Mouse (Mus musculus) kidney, adult 2 months (tissue): Measurements from ENCODE around the gene 4930469K13Rik. TPM values are rescaled to one million over a fixed set of nuclear protein-coding genes. Genes with fewer than 3 reads are reported as not detected.

Source experiments
- DNase-seq: peaks from one replicate; pipeline ENCODE4 v3.0.0; 2021
- H3K27ac ChIP-seq: fragments of 200-500 bp; 2 replicates; pipeline ENCODE4 v1.5.1; 2012; ENCODE audit warnings: low read depth, low read length, control low read depth, inconsistent platforms; ENCODE audit not compliant: insufficient read depth
- H3K27me3 ChIP-seq: fragments of 200-500 bp; replicated peaks from 2 replicates; pipeline ENCODE4 v1.6.1; 2012; ENCODE audit warnings: mild to moderate bottlenecking, moderate library complexity, low read length, inconsistent platforms; ENCODE audit not compliant: control insufficient read depth, insufficient read depth
- H3K36me3 ChIP-seq: fragments of 200-500 bp; 2 replicates; pipeline ENCODE4 v1.6.1; 2012; ENCODE audit warnings: mild to moderate bottlenecking, moderate library complexity, low read length, inconsistent platforms; ENCODE audit not compliant: control insufficient read depth, insufficient read depth
- H3K4me1 ChIP-seq: fragments of 200-500 bp; 2 replicates; pipeline ENCODE4 v1.6.1; 2011; ENCODE audit warnings: low read length; ENCODE audit not compliant: control insufficient read depth, insufficient read depth
- H3K4me3 ChIP-seq: fragments of 200-500 bp; 2 replicates; pipeline ENCODE4 v1.5.1; 2011; ENCODE audit warnings: mild to moderate bottlenecking, low read depth, low read length, control low read depth; ENCODE audit not compliant: insufficient read depth
- CTCF ChIP-seq: fragments of 200-500 bp; conservative IDR thresholded peaks from 2 replicates; pipeline ENCODE4 v1.5.1; 2011; ENCODE audit warnings: low read depth, mild to moderate bottlenecking, control low read depth, low read length, moderate library complexity, mixed read lengths; ENCODE audit not compliant: insufficient read depth, insufficient read length
- POLR2A ChIP-seq: fragments of 200-500 bp; IDR thresholded peaks from one replicate; pipeline ENCODE4 v1.6.1; 2011; ENCODE audit warnings: low read depth, low read length, control low read depth
- WGBS: fragments of 180-500 bp; shearing (Covaris S2); methylation state at CpG from one replicate; pipeline ENCODE4 v1.1.7; 2018; 5-methylcytosine and 5-hydroxymethylcytosine counted together
- polyA plus RNA-seq: library from polyadenylated mRNA; depleted of rRNA; stranded (reverse); fragments of >200 nt; gene quantifications from 2 replicates; pipeline ENCODE4 v1.2.3, GENCODE M21; 2012

4930469K13Rik gene
- polyA plus RNA-seq, 1 experiment = 3.5 TPM

- 91% methylated on average over 7 of the region's 7 CpGs for WGBS
- TF ChIP-seq CTCF (no peak), POLR2A (no peak)
- H3K36me3 ChIP-seq = no peaks in the 10 kb centered on the region
- no peak for DNase-seq
- H3K27me3 ChIP-seq = no peaks in the 10 kb centered on the region
- no peak overlapping the region for H3K4me3 ChIP-seq
- no peak overlapping the region for H3K27ac ChIP-seq
- no peaks in the 10 kb centered on the region for H3K4me1 ChIP-seq
Measured at GRCm38 (mm10) chr11:34078581-34078980, 19.8 kb downstream of the 4930469K13Rik start.

GRCm38 (mm10) chr11:34077870-34078269 lies 20.5 kb downstream of the 4930469K13Rik start:
- Histone ChIP-seq H3K36me3 (no peaks in the 10 kb centered on the region), H3K27me3 (no peaks in the 10 kb centered on the region), H3K4me1 (no peaks in the 10 kb centered on the region), H3K4me3 (no peak overlapping the region), H3K27ac (no peak overlapping the region)
- DNase-seq = no peak
- TF ChIP-seq POLR2A (no peak), CTCF (no peak)
- WGBS = 88% methylated on average over 2 of the region's 2 CpGs

- H3K27me3 ChIP-seq = no peaks in the 10 kb centered on the region
- no peaks in the 10 kb centered on the region for H3K36me3 ChIP-seq
- no peaks in the 10 kb centered on the region for H3K4me1 ChIP-seq
- H3K4me3 ChIP-seq = no peak overlapping the region
- H3K27ac ChIP-seq = no peak overlapping the region
- TF ChIP-seq CTCF (peak; percentile 77), POLR2A (no peak)
- whole genome bisulfite sequencing = 22% methylated on average over 15 of the region's 15 CpGs
- peak; percentile 40 for DNase-seq
Measured at GRCm38 (mm10) chr11:34073776-34074175, 24.6 kb downstream of the 4930469K13Rik start.

- TF ChIP-seq POLR2A (no peak), CTCF (no peak)
- Histone ChIP-seq H3K27me3 (no peaks in the 10 kb centered on the region), H3K27ac (no peak overlapping the region), H3K4me1 (no peaks in the 10 kb centered on the region), H3K4me3 (no peak overlapping the region), H3K36me3 (no peaks in the 10 kb centered on the region)
- 67% methylated on average over 4 of the region's 4 CpGs for WGBS
- peak; percentile 4 for DNase-seq
Measured at GRCm38 (mm10) chr11:34072309-34072708, 26.0 kb downstream of the 4930469K13Rik start.

- no peak for TF ChIP-seq CTCF
- TF ChIP-seq POLR2A = no peak
- Histone ChIP-seq H3K27me3 (no peaks in the 10 kb centered on the region), H3K36me3 (no peaks in the 10 kb centered on the region), H3K27ac (no peak overlapping the region), H3K4me3 (no peak overlapping the region), H3K4me1 (no peaks in the 10 kb centered on the region)
- no peak for DNase-seq
Measured at GRCm38 (mm10) chr11:34070596-34070995, 27.8 kb downstream of the 4930469K13Rik start.

- Histone ChIP-seq H3K27ac (no peak overlapping the region), H3K4me1 (no peaks in the 10 kb centered on the region), H3K36me3 (no peaks in the 10 kb centered on the region), H3K27me3 (no peaks in the 10 kb centered on the region), H3K4me3 (no peak overlapping the region)
- 63% methylated on average over 5 of the region's 5 CpGs for WGBS
- no peak for TF ChIP-seq CTCF
- TF ChIP-seq POLR2A = no peak
- peak; percentile 12 for DNase-seq
Measured at GRCm38 (mm10) chr11:34063702-34064485, 34.5 kb downstream of the 4930469K13Rik start.

GRCm38 (mm10) chr11:34063257-34063656 lies 35.1 kb downstream of the 4930469K13Rik start:
- H3K4me3 ChIP-seq = no peak overlapping the region
- 63% methylated on average over 2 of the region's 2 CpGs for WGBS
- DNase-seq = no peak
- TF ChIP-seq POLR2A (no peak), CTCF (no peak)
- H3K4me1 ChIP-seq = no peaks in the 10 kb centered on the region
- no peak overlapping the region for H3K27ac ChIP-seq
- no peaks in the 10 kb centered on the region for H3K27me3 ChIP-seq
- H3K36me3 ChIP-seq = no peaks in the 10 kb centered on the region
